Mouse (Mus musculus) 3134 (cell line): ENCODE results near the gene Plp1.

Source experiments
- DNase-seq: peaks from one replicate; pipeline ENCODE4 v3.0.0-alpha.2; 2011; ENCODE audit warnings: low spot score; ENCODE audit not compliant: insufficient read length; ENCODE audit errors: extremely low read depth

Plp1 gene

DNA sequence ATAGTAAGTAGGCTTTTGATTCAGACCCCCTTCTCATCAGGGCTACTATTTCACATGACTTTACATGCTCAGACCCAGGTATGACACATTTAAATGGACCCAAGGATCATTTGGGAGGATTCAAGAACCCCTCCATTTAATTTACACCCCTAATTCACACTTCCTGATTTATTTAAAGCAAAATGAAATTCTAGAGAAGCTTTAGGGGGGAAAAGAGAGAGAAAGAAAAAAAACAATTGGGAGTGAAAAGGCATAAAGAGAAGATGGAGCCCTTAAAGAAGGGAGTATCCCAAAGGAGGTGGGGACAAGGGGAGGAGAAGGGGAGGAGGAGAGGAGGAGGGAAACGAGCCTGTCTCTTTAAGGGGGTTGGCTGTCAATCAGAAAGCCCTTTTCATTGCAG, at the start of gene Plp1:
TSS of gene Plp1 (plus strand) at position 301 of the 400 bp plus-strand sequence.
- no peak for DNase-seq

DNA sequence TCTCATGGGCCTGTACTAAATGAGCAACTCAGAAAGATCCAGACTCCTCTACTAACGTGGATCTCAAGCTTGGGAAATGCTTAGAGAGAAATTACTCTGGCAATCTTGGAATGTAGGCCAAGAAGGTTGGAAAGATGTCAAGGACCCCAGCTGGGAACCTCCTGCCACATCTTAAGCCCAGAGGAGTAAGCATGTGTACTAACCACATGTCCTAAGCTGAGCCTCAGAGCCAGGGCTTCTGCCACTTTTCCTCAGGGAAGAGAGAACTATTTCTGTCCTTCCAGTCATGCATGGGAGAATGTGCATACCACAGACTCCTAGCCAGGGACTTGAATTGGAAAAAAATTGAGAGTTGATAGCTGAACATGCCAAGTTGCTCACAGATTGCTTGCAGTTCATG, 49.4 kb upstream of the Plp1 start:
- DNase-seq, result no peak

DNA sequence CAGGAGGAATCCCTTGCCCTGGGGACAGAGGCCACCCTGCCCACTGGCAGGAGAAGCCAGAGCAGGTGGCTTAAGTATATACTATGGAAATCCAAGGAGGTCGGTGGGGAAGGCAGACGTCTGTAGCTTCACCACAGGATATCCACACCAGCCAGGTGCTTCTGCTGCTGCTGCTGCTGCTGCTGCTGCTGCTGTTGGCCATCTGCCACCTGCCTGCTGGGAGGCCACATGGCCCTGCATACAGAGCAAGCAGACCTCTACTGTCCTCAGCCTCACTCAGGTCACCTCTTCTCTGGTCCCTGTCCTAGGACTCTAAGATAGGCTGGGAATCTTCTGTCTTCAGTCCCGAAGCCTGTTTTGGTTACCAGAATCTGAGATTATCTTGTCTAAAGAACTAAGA, 44.4 kb upstream of the Plp1 start:
- DNase-seq, result no peak

DNA sequence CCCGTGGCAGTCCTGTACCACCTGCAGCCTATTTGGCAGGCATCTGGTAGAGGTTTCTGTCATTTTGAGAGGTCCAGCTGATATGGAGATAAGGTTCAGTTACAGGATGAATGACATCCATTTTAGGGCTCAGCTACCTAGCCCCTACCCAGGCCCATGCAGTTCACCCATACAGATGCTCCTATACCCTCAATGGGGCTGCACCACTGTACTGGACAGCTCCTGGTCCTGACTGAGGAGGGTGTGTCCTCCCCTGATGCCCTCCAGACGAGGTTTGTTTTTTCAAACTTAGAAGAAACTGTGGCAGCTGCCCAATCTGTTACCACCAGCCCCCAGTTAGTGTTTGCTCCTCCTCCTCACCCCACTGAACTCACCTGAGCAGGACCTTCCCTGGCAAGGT, 43.2 kb upstream of the Plp1 start:
- DNase-seq, result no peak

DNA sequence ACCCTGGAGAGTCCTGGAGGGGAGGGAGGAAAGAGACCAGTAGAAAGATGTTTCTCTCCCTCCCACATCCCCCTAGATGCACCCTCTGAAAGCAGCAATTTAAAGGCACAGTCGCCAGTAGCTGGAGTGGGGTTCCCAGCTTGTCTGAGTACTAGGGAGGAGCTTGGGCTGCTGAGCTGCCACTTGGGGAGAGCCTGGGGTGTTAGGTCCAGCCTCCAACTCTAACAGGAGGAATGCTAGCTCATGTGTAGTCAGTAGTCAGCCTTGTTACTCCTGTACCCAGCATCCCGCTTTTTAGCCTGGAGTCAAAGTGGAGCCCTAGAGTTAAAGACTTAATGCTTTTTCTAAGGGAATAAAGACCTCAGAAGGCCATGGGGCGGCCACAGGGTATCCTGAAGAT, 42.4 kb upstream of the Plp1 start, which contains the start of gene Glra4:
TSS of gene Glra4 (minus strand) at position 101 of the 400 bp plus-strand sequence.
- DNase-seq, result no peak

DNA sequence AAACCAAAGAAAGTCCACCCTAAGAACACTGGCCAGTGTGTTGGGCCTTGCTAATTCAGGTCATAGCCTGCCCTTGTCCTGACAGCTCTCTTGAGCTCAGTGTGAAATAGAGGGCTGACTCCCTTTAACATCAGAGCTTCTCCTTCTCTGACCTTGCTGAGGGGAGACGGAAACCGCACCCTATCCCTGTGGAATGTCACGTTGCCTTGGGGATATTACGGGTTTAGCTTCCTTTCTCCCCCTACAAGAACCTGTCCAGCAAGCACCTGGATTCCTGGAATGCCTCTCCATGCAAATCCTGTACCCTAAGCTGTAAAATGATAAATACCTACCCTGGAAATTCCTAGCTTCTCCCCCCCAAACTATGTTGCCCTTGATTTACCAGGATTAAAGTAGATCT, 33.0 kb upstream of the Plp1 start:
- DNase-seq, result no peak

DNA sequence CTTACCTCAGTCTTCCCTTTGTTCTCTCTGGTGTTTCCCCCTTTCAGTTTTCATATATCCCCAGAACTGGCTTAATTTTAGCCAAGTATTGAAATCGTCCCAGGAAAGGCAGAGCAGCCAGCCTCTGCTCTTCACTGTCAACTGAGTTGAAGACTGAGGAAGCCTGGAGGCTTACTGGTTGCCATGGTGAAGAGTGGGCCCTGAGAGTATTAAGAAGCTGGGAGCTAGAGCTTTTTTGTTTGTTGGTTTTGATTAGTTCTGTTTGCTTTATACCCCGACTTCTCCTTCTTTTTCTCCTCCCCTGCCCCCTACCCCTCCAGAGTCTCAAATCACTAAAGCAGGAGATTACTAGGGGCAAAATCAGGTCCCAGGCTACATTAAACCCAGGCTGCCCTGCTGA, 25.2 kb upstream of the Plp1 start:
- DNase-seq, result no peak

DNA sequence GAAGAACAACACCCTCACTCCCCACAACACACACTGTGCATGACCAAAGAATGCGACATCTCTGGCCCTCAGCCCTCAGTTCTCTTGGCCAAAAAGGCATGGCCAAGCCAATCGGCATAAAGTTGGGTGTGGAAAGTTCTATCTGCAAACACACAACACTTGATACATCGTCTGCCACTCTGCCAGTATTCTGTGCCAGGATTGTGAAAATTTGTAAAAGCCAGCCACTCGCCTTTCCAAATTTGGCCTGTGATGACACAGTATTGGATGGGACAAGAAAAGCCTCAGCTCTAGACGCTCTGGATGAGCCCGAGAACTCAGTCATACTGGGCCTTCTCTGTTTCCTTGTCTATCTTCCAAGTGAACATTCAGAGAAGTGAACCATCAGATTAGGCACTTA, 2.7 kb upstream of the Plp1 start:
- no peak for DNase-seq

DNA sequence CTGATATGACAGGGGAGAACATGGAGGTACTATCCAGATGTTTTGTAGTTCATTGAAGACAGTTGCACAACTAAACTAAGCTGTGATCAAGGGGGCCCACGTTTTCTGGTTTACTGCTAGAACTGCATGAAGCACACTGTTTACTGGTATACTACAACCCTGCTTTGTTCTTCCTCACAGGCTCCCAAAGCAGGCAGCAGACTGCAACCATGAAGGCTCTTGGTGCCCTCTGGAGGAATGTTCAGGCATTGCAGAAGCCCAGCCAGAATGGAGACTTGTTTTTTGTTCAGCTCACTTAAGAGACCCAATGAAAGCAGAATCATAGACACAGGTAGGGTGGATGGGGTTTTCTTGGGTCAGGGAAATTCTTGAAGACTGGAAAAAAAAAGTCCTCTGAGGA, 2.2 kb upstream of the Plp1 start:
- peak; percentile 12 for DNase-seq

DNA sequence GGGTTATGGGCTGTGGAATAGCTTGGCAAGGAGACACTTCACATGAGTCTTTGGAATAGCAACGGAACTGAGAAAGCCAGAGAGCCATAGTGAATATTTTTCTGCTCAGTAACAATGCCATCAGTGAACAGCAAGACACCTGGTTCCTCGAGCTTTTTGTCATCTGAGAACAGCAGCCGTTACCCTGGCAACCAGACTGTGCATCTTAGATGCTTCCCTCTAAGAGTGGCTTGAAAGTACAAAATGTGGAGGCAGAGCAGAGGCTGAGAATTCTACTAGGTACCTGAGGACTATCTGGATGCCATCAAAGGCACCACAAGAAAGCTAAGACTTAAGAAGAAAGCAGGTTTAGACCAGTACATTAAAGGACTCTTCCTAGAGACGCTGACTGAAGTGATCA, 2.5 kb downstream of the Plp1 start:
- no peak for DNase-seq

DNA sequence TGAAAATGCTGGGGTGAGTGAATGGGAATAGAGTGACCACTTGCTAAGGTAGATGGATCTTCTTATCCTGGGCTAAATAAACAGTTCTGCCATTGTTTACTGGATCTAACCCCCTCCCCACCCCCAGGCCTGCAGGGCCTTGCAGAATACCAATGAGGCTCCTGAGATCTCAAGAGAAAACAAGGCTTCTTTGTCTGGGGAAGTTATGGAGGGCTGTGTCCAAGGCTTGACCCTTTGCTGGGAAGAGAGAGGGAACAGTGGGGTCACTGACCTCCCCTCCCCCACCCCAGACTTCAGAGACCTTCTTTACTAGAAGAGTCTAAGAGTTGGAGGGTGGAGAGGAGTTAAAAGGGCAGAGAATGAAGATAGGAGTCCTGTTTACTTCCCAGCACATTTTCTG, 6.1 kb downstream of the Plp1 start:
- DNase-seq, result no peak

DNA sequence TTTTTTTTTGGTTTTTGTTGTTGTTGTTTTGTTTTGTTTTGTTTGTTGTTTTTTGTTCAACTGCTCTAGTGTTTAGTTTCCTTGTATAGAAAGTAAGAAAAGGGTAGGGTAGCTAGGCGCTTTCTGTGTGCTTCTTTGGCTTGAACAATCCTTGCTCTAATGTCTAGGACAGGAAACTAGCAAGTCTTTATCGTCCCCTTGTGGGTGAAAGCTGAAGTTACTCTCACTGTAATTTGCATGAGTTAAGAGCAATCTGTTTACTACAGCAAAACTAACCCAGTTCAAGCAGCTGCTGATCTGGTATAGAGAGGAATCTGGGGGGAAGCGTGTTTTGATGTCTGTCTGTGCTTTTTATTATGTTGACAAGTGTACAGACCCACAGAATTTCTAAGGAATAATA, 27.8 kb downstream of the Plp1 start:
- DNase-seq, result no peak

DNA sequence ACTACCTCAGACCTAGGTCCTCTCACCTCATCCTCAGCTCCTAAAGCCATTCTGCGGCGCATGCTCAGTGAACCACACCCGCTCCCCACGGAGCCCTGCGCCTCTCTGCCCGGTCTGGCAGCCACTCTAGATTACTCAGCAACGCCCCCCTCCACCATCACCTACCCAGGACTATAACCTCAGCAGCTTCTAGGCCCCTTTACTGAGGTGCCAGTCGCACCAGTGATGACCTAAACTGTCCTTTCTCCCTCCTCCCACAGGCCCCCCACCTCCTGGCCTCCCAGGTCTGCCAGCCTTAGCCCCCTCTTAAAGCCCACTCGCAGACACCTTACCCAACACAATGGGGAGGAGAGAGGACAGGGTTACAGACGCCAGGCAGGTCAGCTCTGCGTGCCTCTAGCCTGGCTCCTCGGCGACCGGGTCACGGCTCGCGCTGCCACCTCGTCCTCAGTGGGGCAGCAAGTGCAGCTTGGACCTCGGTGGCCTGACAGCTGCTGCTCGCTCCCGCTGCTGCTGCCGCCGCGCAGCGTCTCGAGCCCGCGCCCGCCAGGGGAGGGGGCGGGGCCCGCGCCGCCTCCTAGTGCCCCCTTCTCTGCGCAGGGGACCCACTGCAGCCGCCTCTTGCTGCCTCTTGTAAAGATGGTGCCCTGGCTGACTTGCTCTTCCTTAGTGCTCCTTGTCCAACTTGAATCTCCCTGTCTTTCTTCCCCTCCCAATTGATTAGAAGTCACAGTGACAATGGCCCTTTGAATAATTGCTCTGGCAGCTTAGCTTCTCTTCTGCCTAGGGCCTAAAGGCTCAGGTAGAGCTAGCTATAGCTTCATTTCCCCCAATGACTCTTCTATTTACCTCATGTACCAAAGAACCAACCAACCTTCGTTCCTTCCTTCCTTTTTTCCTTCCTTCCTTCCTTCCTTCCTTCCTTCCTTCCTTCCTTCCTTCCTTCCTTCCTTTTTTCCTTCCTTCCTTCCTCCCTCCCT, 45.9 kb downstream of the Plp1 start, which contains the start of gene Rab9b:
TSS of gene Rab9b (minus strand) at position 695 of the 980 bp plus-strand sequence.
- no peak for DNase-seq
